Mouse (Mus musculus) neural tube, embryonic 13.5 days (tissue): ENCODE data around the gene Zfand2b. TPM values are rescaled to one million over a fixed set of nuclear protein-coding genes. Genes with fewer than 3 reads are reported as not detected.

Experiments used
- ATAC-seq: fragments of 200-750 bp; cut with Nextera tagmentation; 2 replicates; pipeline ENCODE4 v1.8.0; 2017; ENCODE audit warnings: low read depth, mild to moderate bottlenecking, moderate TSS enrichment, moderate library complexity
- H3K27ac ChIP-seq: fragments of 300-500 bp; sonication (generic); replicated peaks from 2 replicates; pipeline ENCODE4 v1.5.1; 2015; ENCODE audit warnings: moderate library complexity, mild to moderate bottlenecking, inconsistent platforms
- H3K27me3 ChIP-seq: fragments of 300-500 bp; sonication (generic); 2 replicates; pipeline ENCODE4 v1.6.1; 2015; ENCODE audit warnings: mild to moderate bottlenecking, inconsistent platforms
- H3K36me3 ChIP-seq: fragments of 300-500 bp; sonication (generic); 2 replicates; pipeline ENCODE4 v1.6.1; 2015; ENCODE audit warnings: mild to moderate bottlenecking, inconsistent platforms
- H3K4me1 ChIP-seq: fragments of 300-500 bp; sonication (generic); replicated peaks from 2 replicates; pipeline ENCODE4 v1.6.1; 2015; ENCODE audit warnings: inconsistent platforms
- H3K4me2 ChIP-seq: fragments of 300-500 bp; sonication (generic); 2 replicates; pipeline ENCODE4 v1.6.1; 2015; ENCODE audit warnings: inconsistent platforms, mild to moderate bottlenecking, moderate library complexity
- H3K4me3 ChIP-seq: fragments of 300-500 bp; sonication (generic); 2 replicates; pipeline ENCODE4 v1.5.1; 2015; ENCODE audit warnings: mild to moderate bottlenecking, inconsistent platforms
- H3K9ac ChIP-seq: fragments of 300-500 bp; sonication (generic); 2 replicates; pipeline ENCODE4 v1.6.1; 2015; ENCODE audit warnings: moderate library complexity, mild to moderate bottlenecking, inconsistent platforms
- H3K9me3 ChIP-seq: fragments of 300-500 bp; sonication (generic); 2 replicates; pipeline ENCODE4 v1.6.1; 2016; ENCODE audit warnings: inconsistent platforms
- WGBS: fragments of 180-500 bp; shearing (Covaris S2); methylation state at CpG from one replicate; pipeline ENCODE4 v1.1.7; 2015; 5-methylcytosine and 5-hydroxymethylcytosine counted together
- microRNA-seq: library from miRNA; unstranded; fragments of <30 nt; microRNA quantifications from one replicate; pipeline ENCODE4, GENCODE M21; 2016
- polyA plus RNA-seq: library from polyadenylated mRNA; unstranded; fragments of >200 nt; fragmentation: Nextera tagmentation; extraction: Ambion mirVana; gene quantifications from 2 replicates; pipeline ENCODE4 v1.2.1, GENCODE M21; 2015

The Zfand2b gene
- polyA plus RNA-seq, 1 experiment from 2014 or later: 45.9 TPM

DNA sequence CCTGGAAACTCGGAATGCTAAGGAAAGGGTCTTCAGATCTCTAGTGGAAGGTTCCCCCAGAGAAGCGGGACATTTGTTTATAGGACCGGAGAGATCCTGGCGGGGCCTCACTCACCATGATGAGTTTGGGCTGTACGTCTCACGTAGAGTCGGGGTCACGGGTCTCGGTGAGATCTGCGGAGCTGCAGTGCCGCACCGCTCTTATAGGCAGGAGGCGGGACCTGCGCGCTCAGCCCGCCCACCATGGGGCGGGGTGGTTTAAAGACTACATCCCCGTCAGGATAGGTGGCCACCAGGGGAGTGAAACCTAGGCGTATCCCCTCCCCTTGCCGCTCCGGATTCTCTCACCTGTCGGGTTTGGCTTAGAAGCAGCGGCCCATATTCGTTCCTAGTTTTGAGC lies 50.6 kb downstream of the Zfand2b start:
- Histone ChIP-seq H3K4me1 (peaks cover 20% of the 10 kb centered on the region), H3K9me3 (no peaks in the 10 kb centered on the region), H3K27me3 (peaks cover 80% of the 10 kb centered on the region), H3K4me2 (peak overlapping the region; percentile 86), H3K4me3 (peak overlapping the region; percentile 54), H3K27ac (no peak overlapping the region), H3K36me3 (peaks cover 21% of the 10 kb centered on the region), H3K9ac (peak overlapping the region; percentile 69)
- peak; percentile 80; the same call in 1 of the 2 replicates for ATAC-seq
- WGBS: 0% methylated on average over 24 of the region's 24 CpGs

DNA sequence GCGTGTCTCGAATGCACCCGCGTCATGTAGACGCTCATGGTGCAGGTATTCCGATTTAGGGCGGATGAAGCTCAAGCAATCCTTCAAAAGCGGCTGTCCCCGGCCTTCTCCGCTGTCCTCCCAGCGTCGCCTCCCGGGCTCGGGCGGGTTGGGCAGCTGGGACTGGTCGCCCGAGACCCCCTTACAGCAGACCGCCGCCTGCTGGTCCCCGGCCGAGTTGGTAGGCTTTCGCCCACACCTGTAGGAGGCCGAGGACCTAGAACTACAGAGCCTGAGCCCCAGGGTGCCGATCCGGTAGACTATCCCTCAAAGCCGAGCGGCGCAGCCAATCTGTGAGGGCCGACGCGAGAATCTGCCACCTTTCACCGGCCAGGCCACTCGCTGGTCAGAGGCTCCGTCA lies 51.1 kb downstream of the Zfand2b start, which contains the start of gene Tuba4a:
Tuba4a (minus strand) TSS at position 335 of the 400 bp plus-strand sequence.
- H3K4me1 ChIP-seq: peaks cover 20% of the 10 kb centered on the region
- ATAC-seq: peak; percentile 66; the same call in 1 of the 2 replicates
- H3K36me3 ChIP-seq: peaks cover 16% of the 10 kb centered on the region
- H3K27me3 ChIP-seq: peaks cover 80% of the 10 kb centered on the region
- H3K4me2 ChIP-seq: peak within 1 kb of the TSS; percentile 86
- peak within 1 kb of the TSS; percentile 54 for H3K4me3 ChIP-seq
- no peak within 1 kb of the TSS for H3K27ac ChIP-seq
- no peaks in the 10 kb centered on the region for H3K9me3 ChIP-seq
- H3K9ac ChIP-seq: peak within 1 kb of the TSS; percentile 69
- WGBS: under 1% methylated on average over 34 of the region's 34 CpGs

Small RNA genes lying within 50 kb of the gene (microRNA-seq; reads per million reads assigned to microRNA genes)
- not detected for gene Gm27943

Other genes with a start within 250 kb of the Zfand2b start
- gene Cfap65, start 233.0 kb upstream of the Zfand2b start, polyA plus RNA-seq: 0.04 and 0.14 TPM in 2 replicates
- gene Ihh, start 217.0 kb upstream of the Zfand2b start, polyA plus RNA-seq: 0.26 and 0.29 TPM in 2 replicates
- 8.5 and 8.9 TPM in 2 replicates for gene Nhej1, start 43.4 kb upstream of the Zfand2b start, polyA plus RNA-seq
- gene Slc23a3, start 34.8 kb upstream of the Zfand2b start, polyA plus RNA-seq: not detected in 2 replicates
- gene Cnppd1, start 25.9 kb upstream of the Zfand2b start, polyA plus RNA-seq: 60.2 and 64.6 TPM in 2 replicates
- 104 and 115 TPM in 2 replicates for gene Retreg2, start 25.9 kb upstream of the Zfand2b start, polyA plus RNA-seq
- 40.3 and 47.8 TPM in 2 replicates for gene Abcb6, start 11.7 kb downstream of the Zfand2b start, polyA plus RNA-seq
- gene Ankzf1, start 23.5 kb downstream of the Zfand2b start, polyA plus RNA-seq: 22.2 and 24.4 TPM in 2 replicates
- 49.4 and 50.8 TPM in 2 replicates for gene Atg9a, start 23.6 kb downstream of the Zfand2b start, polyA plus RNA-seq
- 16.6 and 19.7 TPM in 2 replicates for gene Glb1l, start 42.2 kb downstream of the Zfand2b start, polyA plus RNA-seq
- gene Stk16, start 42.2 kb downstream of the Zfand2b start, polyA plus RNA-seq: 128 and 138 TPM in 2 replicates
- 10.5 and 10.6 TPM in 2 replicates for gene Tuba4a, start 51.2 kb downstream of the Zfand2b start, polyA plus RNA-seq
- gene A630095N17Rik, start 63.5 kb downstream of the Zfand2b start, polyA plus RNA-seq: not detected in 2 replicates
- 68.2 and 73.0 TPM in 2 replicates for gene Dnajb2, start 67.8 kb downstream of the Zfand2b start, polyA plus RNA-seq
- 15.8 and 19.2 TPM in 2 replicates for gene Ptprn, start 95.9 kb downstream of the Zfand2b start, polyA plus RNA-seq
- gene Resp18, start 109.8 kb downstream of the Zfand2b start, polyA plus RNA-seq: 116 and 131 TPM in 2 replicates
- gene Dnpep, start 149.3 kb downstream of the Zfand2b start, polyA plus RNA-seq: 187 and 190 TPM in 2 replicates
- 3.3 and 7.7 TPM in 2 replicates for gene Des, start 191.7 kb downstream of the Zfand2b start, polyA plus RNA-seq
- gene Speg, start 206.7 kb downstream of the Zfand2b start, polyA plus RNA-seq: 17.8 and 21.4 TPM in 2 replicates